Mouse (Mus musculus) lung, postnatal 4 days (tissue): ENCODE results near the gene Iars.
"Not testable (repeated sequence)": the region's sequence is repeated elsewhere in the genome, so short reads cannot be mapped to it uniquely, and the experiment has no call there.

ENCODE experiments used
- DNase-seq, 2 experiments: peaks; one replicate each; pipeline ENCODE4 v3.0.0; 2021

Gene Iars

DNA sequence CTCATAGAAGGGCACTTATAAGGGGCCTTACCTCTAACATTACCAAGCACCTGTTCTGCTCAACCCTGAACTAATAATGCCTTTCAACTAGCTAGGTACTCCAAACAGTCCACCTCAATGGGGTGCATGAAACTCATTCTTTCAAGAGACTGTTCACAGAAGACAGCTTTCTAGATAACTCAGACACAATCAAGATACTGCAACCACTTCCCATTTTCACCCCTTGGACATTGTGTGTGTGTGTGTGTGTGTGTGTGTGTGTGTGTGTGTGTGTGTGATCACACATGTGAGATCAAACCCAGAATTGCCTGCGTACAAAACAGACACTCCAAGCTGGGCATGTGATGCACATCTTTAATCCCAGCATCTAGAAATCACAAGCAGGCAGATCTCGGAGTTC lies 56.1 kb downstream of the Iars start:
- DNase-seq, result no peak

- DNase-seq, result no peak
Observed at GRCm38 (mm10) chr13:49741285-49742040, 59.6 kb downstream of the Iars start.

DNA sequence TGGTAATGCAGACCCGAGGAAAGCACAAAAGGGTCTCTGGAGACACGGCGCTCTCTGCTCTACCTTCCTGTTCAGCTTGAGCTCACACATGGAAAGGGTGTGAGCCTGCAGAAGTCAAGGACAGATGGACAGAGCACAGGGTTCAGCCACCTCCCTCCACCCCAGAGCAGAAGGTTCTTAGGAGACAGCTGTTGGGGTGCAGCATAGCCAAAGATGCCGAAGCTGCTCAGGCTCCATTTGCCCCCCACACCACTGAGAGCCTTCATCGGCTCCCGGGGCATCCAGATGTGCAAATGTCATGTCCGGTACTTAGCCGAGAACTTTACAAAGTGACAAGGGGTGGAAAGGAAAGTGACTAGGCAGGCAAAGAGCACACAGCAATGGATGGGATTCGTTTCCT lies 74.7 kb downstream of the Iars start:
- no peak for DNase-seq

DNA sequence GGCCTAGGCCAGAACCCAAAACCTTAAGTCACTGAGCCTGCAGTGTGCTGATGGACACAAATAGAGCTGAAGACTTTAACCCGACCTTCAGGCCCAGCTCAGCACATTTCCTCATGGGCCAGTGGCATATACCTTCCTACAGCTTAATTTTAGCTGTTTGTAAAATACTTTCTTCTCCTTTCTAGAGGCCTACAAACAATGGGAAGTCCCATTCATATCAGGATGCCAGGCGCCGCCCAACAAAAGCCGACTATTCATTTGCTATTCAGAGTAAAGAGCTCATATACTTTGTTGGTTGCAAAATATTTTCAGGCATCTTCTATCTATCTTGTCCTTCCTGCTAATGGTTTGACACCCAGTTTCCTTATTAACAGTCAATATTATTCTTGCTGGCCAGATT lies 76.1 kb downstream of the Iars start:
- DNase-seq, result no peak

DNA sequence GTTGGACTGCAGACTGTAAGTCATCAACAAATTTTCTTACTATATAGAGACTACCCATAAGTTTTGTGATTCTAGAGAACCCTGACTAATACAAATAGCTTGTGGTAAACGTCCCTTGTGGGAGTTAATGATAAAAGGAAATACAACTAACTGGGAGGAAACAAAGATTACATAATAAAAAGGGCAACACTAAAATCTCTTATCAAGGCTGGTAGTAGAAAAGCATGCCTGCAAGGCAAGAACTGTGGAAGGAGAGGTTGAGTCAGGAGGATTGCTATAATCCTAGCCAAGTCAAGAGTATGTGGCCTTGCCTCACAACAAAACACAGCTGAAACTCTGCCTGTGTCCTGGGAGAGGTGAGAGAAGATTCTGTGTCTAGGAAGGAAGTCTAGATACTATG lies 78.8 kb downstream of the Iars start:
- no peak for DNase-seq

DNA sequence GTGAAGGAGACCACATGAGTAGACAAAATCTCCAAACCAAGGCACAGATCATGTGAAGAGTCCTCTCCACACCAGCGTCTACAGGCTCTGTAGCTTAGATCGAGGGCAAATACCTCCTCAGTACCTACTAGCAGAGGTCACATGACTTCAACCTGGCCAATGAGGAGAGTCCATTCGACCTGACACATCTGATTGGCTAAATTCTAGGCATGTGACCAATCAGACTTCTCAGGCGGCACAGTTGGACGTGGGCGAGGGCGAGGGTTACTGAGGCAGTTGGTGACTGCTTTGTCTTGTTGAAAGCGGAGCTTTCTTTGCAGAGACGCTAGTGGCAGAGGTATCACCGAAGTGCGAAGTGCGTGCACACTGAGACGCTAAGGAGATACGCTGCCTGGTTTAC lies 80.3 kb downstream of the Iars start:
- DNase-seq, result no peak

GRCm38 (mm10) chr13:49765306-49765705 lies 83.4 kb downstream of the Iars start:
- DNase-seq, result no peak

- DNase-seq, result no peak
Observed at GRCm38 (mm10) chr13:49766269-49766668, 84.4 kb downstream of the Iars start.

- no peak for DNase-seq
Observed at GRCm38 (mm10) chr13:49768048-49768447, 86.1 kb downstream of the Iars start.

GRCm38 (mm10) chr13:49769111-49769510 lies 87.2 kb downstream of the Iars start:
- no peak for DNase-seq

GRCm38 (mm10) chr13:49771536-49771935 lies 89.6 kb downstream of the Iars start:
- not testable (repeated sequence) for DNase-seq
